Mouse (Mus musculus) left cerebral cortex, adult 9 months (tissue): ENCODE data around the gene Ntm.
A peak's percentile ranks its signal among the peaks of the same experiment; 100 is the strongest.

Source experiments
- DNase-seq, 2 experiments: peaks; one replicate each; pipeline ENCODE4 v3.0.0; 2022; ENCODE audit warnings: low spot score in 2 of 2

The Ntm gene

DNA sequence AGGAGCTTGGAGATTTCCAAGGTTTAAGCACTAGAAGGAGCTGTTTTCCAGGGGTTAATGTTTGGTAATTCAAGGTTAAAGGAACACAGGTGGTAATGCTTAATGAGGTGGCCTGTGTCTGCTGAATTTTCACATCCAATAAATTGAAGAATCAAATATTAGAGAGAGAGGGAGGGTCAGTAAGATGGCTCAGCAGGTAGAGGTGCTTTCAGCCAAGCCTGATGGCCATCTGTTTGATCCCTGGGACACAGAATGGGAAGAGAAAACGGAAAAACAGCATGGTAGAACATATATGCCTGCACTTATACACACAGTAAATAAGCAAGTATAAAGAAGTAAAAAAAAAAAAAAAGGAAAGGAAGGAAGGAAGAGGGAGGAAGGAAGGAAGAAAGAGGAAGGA lies 890.9 kb downstream of the Ntm start:
- DNase-seq: no peak

- DNase-seq: no peak
Observed at GRCm38 (mm10) chr9:29067572-29067971, 895.4 kb downstream of the Ntm start.

GRCm38 (mm10) chr9:29060293-29060692 lies 902.6 kb downstream of the Ntm start:
- no peak for DNase-seq

DNA sequence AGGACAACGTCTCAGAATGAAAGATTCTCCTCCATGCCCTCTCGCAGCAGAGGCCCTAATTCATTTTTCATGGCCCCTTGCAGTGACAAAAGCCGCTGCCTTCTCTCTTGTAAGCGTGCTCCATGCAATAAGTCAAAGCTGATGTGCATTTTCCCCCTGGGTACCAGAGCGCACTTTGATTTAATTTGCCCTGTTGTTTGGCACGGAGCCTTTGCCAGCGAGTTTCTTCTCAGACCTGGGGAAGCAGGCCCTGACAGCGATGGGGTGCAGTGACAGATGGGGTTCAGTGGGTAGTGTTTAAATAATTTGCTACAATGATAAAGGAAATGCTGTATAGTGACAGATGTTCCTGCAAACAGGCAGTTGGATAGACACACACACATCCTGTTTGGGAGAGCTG lies 904.1 kb downstream of the Ntm start:
- no peak for DNase-seq

- no peak for DNase-seq
Observed at GRCm38 (mm10) chr9:29055637-29056036, 907.3 kb downstream of the Ntm start.

GRCm38 (mm10) chr9:29036466-29036865 lies 926.5 kb downstream of the Ntm start:
- no peak for DNase-seq

- no peak for DNase-seq
Observed at GRCm38 (mm10) chr9:29036058-29036457, 926.9 kb downstream of the Ntm start.

DNA sequence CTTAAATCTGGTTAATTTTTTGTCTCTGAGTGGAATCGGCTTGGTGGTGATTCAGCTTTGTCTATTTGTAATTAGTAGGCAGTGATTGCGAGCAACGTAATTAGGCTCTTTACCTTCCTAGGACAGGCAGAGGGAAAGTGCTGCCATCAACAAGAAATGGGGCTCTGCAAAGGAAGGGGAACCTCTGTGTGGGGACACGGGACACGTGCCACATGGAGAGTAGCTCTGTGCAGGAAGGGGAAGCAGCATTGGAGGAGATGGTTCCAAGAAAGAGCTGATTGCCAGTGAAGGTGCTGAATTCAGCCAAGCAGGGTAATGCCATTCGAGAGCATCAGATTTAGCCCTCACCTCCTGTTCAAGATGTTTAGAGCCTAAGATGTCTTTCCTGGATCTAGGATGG lies 936.5 kb downstream of the Ntm start:
- peak in 1 of 2 experiments; percentile 30 for DNase-seq

GRCm38 (mm10) chr9:29025603-29026002 lies 937.3 kb downstream of the Ntm start:
- no peak for DNase-seq

DNA sequence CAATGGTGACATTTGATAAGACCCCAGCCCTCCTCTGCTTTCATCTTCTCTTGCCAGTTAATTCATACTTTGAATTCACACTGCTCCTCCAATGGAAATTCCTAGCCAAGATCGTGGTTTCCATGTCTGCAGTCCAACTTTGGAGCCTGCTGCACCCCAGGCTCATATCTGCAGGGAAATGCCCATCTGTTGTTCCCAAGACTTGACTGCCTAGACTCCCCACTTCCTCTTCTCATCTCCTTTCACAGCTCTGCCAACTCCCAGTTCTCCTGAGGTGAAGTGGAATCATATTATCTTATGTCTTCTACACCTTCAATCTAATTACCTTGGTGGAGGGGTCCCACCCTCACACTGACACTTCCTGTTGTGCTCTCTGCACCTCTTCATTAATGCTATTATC lies 937.8 kb downstream of the Ntm start:
- no peak for DNase-seq

DNA sequence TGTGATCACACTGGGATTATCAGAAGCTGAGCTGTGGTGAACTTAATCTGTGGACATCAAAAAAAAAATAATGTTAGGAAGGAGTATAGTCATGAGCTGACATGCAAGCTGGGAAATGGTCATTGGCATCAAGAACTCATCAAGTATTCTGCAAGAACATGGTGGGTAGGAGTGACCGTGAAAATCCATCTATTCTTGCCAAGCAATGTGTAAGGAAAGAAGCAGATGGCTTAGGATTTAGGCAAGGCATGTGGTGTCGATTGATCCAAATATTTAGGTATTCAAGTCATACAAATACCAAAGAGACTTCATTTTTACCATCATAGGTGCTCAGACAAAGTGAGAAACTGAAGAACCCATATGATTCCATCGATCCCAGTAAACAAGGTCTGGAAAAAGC lies 946.1 kb downstream of the Ntm start:
- DNase-seq: peak in 1 of 2 experiments; percentile 17

- DNase-seq: no peak
Observed at GRCm38 (mm10) chr9:29013881-29014280, 949.1 kb downstream of the Ntm start.

GRCm38 (mm10) chr9:29012541-29012940 lies 950.4 kb downstream of the Ntm start:
- no peak for DNase-seq

- DNase-seq: no peak
Observed at GRCm38 (mm10) chr9:29011476-29011875, 951.5 kb downstream of the Ntm start.

DNA sequence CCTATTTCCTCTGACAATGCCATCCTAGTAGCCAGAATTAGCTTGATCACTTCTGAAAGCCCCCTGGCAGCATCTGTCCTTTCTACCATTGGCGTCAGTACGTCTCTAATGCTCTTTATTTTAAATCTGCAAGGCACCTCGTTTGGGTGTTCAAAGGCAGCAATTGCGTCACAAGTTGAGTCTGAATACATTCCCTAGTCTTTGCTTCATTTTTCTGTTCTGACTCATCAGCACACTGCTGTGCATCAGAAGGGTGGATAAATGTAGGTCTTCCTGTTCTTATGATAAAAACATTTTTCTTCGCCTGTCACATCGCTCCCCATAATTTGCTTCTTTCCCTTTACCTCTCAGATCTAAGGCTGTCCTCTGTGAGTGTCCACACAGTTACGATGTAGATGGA lies 958.4 kb downstream of the Ntm start:
- peak in 1 of 2 experiments; percentile 38 for DNase-seq

DNA sequence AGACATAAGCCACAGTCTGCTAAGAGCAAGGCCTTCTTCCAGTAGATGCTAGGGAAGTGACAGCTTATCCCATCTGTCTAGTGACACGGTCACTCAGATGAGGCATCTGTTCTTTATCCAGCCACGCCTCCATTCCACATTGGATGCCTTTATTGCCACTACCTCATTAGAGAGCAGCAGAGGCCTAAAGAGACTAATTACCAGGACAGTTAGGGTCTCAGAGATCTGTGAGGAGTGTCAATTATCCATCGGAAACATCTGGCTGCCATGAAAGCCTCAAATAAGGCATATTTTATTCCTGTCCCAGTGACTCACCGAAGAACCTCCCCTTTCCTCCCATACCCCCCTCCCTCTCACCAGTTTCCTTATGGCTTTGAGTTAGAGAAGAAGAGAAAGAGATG lies 963.0 kb downstream of the Ntm start:
- no peak for DNase-seq

DNA sequence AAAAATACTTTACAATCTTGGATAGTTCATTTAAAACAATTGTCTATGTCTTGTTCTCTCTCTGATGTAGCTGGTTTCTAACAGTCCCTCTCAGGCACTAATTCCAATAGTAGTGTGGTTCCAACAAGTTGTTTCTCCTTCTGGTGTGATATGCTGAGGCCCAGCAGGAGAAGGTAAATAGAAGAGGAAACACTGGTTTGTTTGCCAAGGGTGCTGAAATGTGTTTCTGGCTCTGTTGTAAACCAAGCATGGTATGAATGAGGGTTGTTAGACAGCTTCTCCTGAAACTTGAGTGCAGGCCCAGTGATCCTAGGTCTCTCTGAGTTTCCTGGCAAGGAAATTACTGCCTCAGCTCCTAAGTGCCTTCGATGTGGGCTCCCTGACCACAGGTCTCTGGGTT lies 985.7 kb downstream of the Ntm start:
- DNase-seq: no peak

GRCm38 (mm10) chr9:28969455-28969854 lies 993.5 kb downstream of the Ntm start:
- DNase-seq: no peak
